Mouse (Mus musculus): Measurements from ENCODE around the gene Zfp986. TPM values are rescaled to one million over a fixed set of nuclear protein-coding genes. Genes with fewer than 3 reads are reported as not detected.

The Zfp986 gene
- not detected for polyA plus RNA-seq (2015; fragmentation: Illumina TruSeq; extraction: RNeasy Lipid Tissue Mini Kit (QIAGEN cat#74804); ENCODE audit: insufficient read depth, low read depth, low replicate concordance)

GRCm38 (mm10) chr4:145868494-145868893 lies at the start of gene Zfp986:
Gene Zfp986 (plus strand): TSS chr4:145868794.

Other genes with a start within 250 kb of the Zfp986 start
- gene Zfp980, start 198.1 kb upstream of the Zfp986 start, polyA plus RNA-seq (2015; fragmentation: Illumina TruSeq; extraction: RNeasy Lipid Tissue Mini Kit (QIAGEN cat#74804); ENCODE audit: insufficient read depth, low read depth, low replicate concordance) = not detected
- not detected for gene Zfp987, start 228.5 kb downstream of the Zfp986 start, polyA plus RNA-seq (2015; fragmentation: Illumina TruSeq; extraction: RNeasy Lipid Tissue Mini Kit (QIAGEN cat#74804); ENCODE audit: insufficient read depth, low read depth, low replicate concordance)

Measured in pancreas, adult 10 weeks (tissue).